19 mouse cellular contexts compared by ENCODE assay signal in the genomic region with DNA sequence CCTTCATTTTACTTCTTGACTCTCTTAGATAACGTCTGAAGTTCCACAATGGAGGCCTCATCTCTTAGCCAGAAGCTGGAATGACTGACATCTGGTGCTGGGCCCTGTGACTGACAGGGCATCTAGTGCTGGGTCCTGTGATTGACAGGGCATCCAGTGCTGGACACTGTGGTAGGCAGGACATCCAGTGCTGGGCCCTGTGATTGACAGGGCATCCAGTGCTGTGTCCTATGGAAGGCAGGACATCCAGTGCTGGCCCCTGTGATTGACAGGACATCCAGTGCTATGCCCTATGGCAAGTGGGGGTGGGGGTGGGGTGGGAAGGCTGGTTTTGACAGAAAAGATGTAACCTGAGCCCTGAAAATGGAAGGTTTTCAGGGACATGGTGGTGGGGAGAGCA. TPM values are rescaled to one million over a fixed set of nuclear protein-coding genes. Genes with fewer than 3 reads are reported as not detected.
DNase-seq lines count a peak whose midpoint lies in the region; ATAC-seq and TF ChIP-seq lines count a peak whose summit lies in the region.
"Had no signal": no experiment of that assay in that cellular context is flagged by ENCODE, and none has a peak within 500 bp of the region (broad histone marks: within the 10 kb centered on the region; RNA-seq: fewer than 3 reads in every experiment).

No protein-coding gene starts in this region.

- TF ChIP-seq CTCF in heart, adult 2 months (IDR thresholded peaks at IDR 0.05), result no peak

- no peak overlapping the region for H3K27ac ChIP-seq in heart, embryonic 11.5 days (ENCODE audit: low read depth, low read length)
- no peak overlapping the region for H3K27ac ChIP-seq in heart, adult 2 months
- peak overlapping the region; percentile 88 for H3K27ac ChIP-seq in lung, embryonic 16.5 days (ENCODE audit: low read length)
- no peak overlapping the region for H3K27ac ChIP-seq in hindbrain, embryonic 15.5 days (replicated peaks)
- H3K27ac ChIP-seq in liver, embryonic 16.5 days (ENCODE audit: low read length), result peak overlapping the region; percentile 3; the same call in 1 of the 2 replicates

- WGBS in heart, embryonic 11.5 days (ENCODE audit: insufficient replicate concordance), result 70% methylated on average over 1 of the region's 1 CpGs
- 93% methylated on average over 1 of the region's 1 CpGs for WGBS in heart, adult 2 months
- WGBS in lung, embryonic 16.5 days, result 67% methylated on average over 1 of the region's 1 CpGs
- WGBS in hindbrain, embryonic 15.5 days, result 69% methylated on average over 1 of the region's 1 CpGs
- 53% methylated on average over 1 of the region's 1 CpGs for WGBS in liver, embryonic 16.5 days (ENCODE audit: insufficient replicate concordance)

- no peak for DNase-seq in heart, adult 2 months
- no peak for DNase-seq in lung, postnatal 10 days
- no peak for DNase-seq in left cerebral cortex, postnatal 25 days (ENCODE audit: low spot score in 2 of 2)
- DNase-seq in layer of hippocampus, postnatal 10 days (ENCODE audit: low spot score in 2 of 2), result no peak
- DNase-seq: adrenal gland, adult 2 months; B cell, adult 2 months; cerebellum, adult 8-10 months; heart, postnatal 14 days; left cerebral cortex, postnatal 4 days; lung, postnatal 4 days; right cerebral cortex, postnatal 14 days; thymus, adult 2 months had no signal

- H3K79me2 ChIP-seq in heart, adult 2 months (replicated peaks; ENCODE audit: control insufficient read depth, insufficient read depth, low read length), result no peaks in the 10 kb centered on the region

- intact Hi-C loops in heart, adult 2 months (cut with DNase I), result no loop called here
- intact Hi-C loops in left cerebral cortex, postnatal 25 days (cut with DNase I), result no loop called here

- H3K36me3 ChIP-seq in heart, embryonic 11.5 days (ENCODE audit: control insufficient read depth, insufficient read depth, low read length), result no peaks in the 10 kb centered on the region
- H3K36me3 ChIP-seq in heart, adult 2 months (ENCODE audit: control insufficient read depth, insufficient read depth, low read length), result peaks cover 2% of the 10 kb centered on the region; the same call in 1 of the 2 replicates
- no peaks in the 10 kb centered on the region for H3K36me3 ChIP-seq in lung, embryonic 16.5 days (ENCODE audit: control insufficient read depth, insufficient read depth, low read length)
- no peaks in the 10 kb centered on the region for H3K36me3 ChIP-seq in hindbrain, embryonic 15.5 days
- H3K36me3 ChIP-seq in liver, embryonic 16.5 days (ENCODE audit: control insufficient read depth, insufficient read depth), result no peaks in the 10 kb centered on the region

- TF ChIP-seq POLR2A in heart, adult 2 months (IDR thresholded peaks at IDR 0.05; ENCODE audit: insufficient read depth, low read depth, low read length), result no peak

- H3K27me3 ChIP-seq in heart, embryonic 11.5 days (ENCODE audit: control insufficient read depth, insufficient read depth, low read length), result no peaks in the 10 kb centered on the region
- H3K27me3 ChIP-seq in heart, adult 2 months (ENCODE audit: control insufficient read depth, insufficient read depth, low read length), result no peaks in the 10 kb centered on the region
- no peaks in the 10 kb centered on the region for H3K27me3 ChIP-seq in lung, embryonic 16.5 days (ENCODE audit: control insufficient read depth, insufficient read depth, low read depth, low read length)
- H3K27me3 ChIP-seq in hindbrain, embryonic 15.5 days, result no peaks in the 10 kb centered on the region
- H3K27me3 ChIP-seq in liver, embryonic 16.5 days (ENCODE audit: control insufficient read depth, insufficient read depth, low read depth, low read length), result no peaks in the 10 kb centered on the region

- TF ChIP-seq EP300 in heart, adult 2 months (IDR thresholded peaks at IDR 0.05; ENCODE audit: insufficient read depth, low read depth, low read length), result no peak

- H3K4me1 ChIP-seq in heart, embryonic 11.5 days (ENCODE audit: control insufficient read depth, insufficient read depth, low read length), result peaks cover 15% of the 10 kb centered on the region
- peaks cover 16% of the 10 kb centered on the region for H3K4me1 ChIP-seq in heart, adult 2 months (ENCODE audit: control insufficient read depth, insufficient read depth, low read length)
- peaks cover 20% of the 10 kb centered on the region for H3K4me1 ChIP-seq in lung, embryonic 16.5 days (replicated peaks; ENCODE audit: control insufficient read depth, insufficient read depth, low read length)
- peaks cover 16% of the 10 kb centered on the region for H3K4me1 ChIP-seq in hindbrain, embryonic 15.5 days (replicated peaks)
- peaks cover 26% of the 10 kb centered on the region for H3K4me1 ChIP-seq in liver, embryonic 16.5 days (ENCODE audit: control insufficient read depth, low read depth, low read length)

- H3K4me2 ChIP-seq in heart, embryonic 11.5 days, result no peak overlapping the region
- H3K4me2 ChIP-seq in lung, embryonic 16.5 days (ENCODE audit: low read depth, low read length), result no peak overlapping the region
- no peak overlapping the region for H3K4me2 ChIP-seq in hindbrain, embryonic 15.5 days
- no peak overlapping the region for H3K4me2 ChIP-seq in liver, embryonic 16.5 days (ENCODE audit: low read depth, low read length)

- H3K4me3 ChIP-seq in heart, embryonic 11.5 days (ENCODE audit: low read depth, low read length), result no peak overlapping the region
- H3K4me3 ChIP-seq in heart, adult 2 months, result no peak overlapping the region
- H3K4me3 ChIP-seq in lung, embryonic 16.5 days (ENCODE audit: low read length), result no peak overlapping the region
- no peak overlapping the region for H3K4me3 ChIP-seq in hindbrain, embryonic 15.5 days
- no peak overlapping the region for H3K4me3 ChIP-seq in liver, embryonic 16.5 days (ENCODE audit: low read depth, low read length)
- H3K4me3 ChIP-seq: erythroblast, embryonic 14.5 days; myocyte had no signal

- no peaks in the 10 kb centered on the region for H3K9me3 ChIP-seq in heart, embryonic 11.5 days (replicated peaks; ENCODE audit: control insufficient read depth, low read length)
- no peaks in the 10 kb centered on the region for H3K9me3 ChIP-seq in lung, embryonic 16.5 days (ENCODE audit: control insufficient read depth, low read length)
- H3K9me3 ChIP-seq in hindbrain, embryonic 15.5 days, result no peaks in the 10 kb centered on the region
- no peaks in the 10 kb centered on the region for H3K9me3 ChIP-seq in liver, embryonic 16.5 days (replicated peaks; ENCODE audit: control insufficient read depth, low read length)

- no peak overlapping the region for H3K9ac ChIP-seq in heart, embryonic 11.5 days (ENCODE audit: low read depth, low read length)
- no peak overlapping the region for H3K9ac ChIP-seq in heart, adult 2 months (ENCODE audit: low read depth, low read length)
- no peak overlapping the region for H3K9ac ChIP-seq in lung, embryonic 16.5 days (ENCODE audit: low read length)
- no peak overlapping the region for H3K9ac ChIP-seq in hindbrain, embryonic 15.5 days
- no peak overlapping the region for H3K9ac ChIP-seq in liver, embryonic 16.5 days (ENCODE audit: low read depth, low read length)

- peak; percentile 43; the same call in 1 of the 2 replicates for ATAC-seq in heart, embryonic 11.5 days (replicated peaks; ENCODE audit: insufficient number of reproducible peaks, low FRiP score, low TSS enrichment)
- ATAC-seq in lung, embryonic 16.5 days (ENCODE audit: low read depth), result no peak
- ATAC-seq in hindbrain, embryonic 15.5 days (ENCODE audit: low FRiP score, low read depth), result peak; percentile 43; the same call in 1 of the 2 replicates
- ATAC-seq in liver, embryonic 16.5 days (ENCODE audit: low read depth), result no peak
- ATAC-seq: intestine, postnatal 0 days had no signal

RNA-seq across cellular contexts. Expression of gene Lmo2, which starts 52.1 kb away (rescaled TPM):
- polyA plus RNA-seq in heart, embryonic 11.5 days (2014; fragmentation: Nextera tagmentation; extraction: Ambion mirVana), result 27.9 TPM in 2 replicates
- 10 to 100 TPM; 19.8 to 25.3 TPM for total RNA-seq in heart, adult 2 months (2021)
- 17.7 and 19.5 TPM in 2 replicates for polyA plus RNA-seq in heart, adult 2 months (2012; rRNA removed)
- 27.1 and 31.6 TPM in 2 replicates for polyA plus RNA-seq in lung, embryonic 16.5 days (2015; fragmentation: Nextera tagmentation; extraction: Ambion mirVana)
- polyA plus RNA-seq in hindbrain, embryonic 15.5 days (2015; fragmentation: Nextera tagmentation; extraction: Ambion mirVana), result 36.0 and 37.9 TPM in 2 replicates
- polyA plus RNA-seq in liver, embryonic 16.5 days (2015; fragmentation: Nextera tagmentation; extraction: Ambion mirVana), result 126 and 128 TPM in 2 replicates
- 10 to 100 TPM; 16.7 to 22.7 TPM for total RNA-seq in left cerebral cortex, postnatal 25 days (2021)
- 10 to 100 TPM; 22.8 to 30.3 TPM for total RNA-seq in layer of hippocampus, postnatal 10 days (2021)

Comparison
In these comparisons a context has a peak if more than half of its experiments do, and no peak if none do; other contexts are left out.
1. ATAC-seq: peak in heart, embryonic 11.5 days (single experiment) and hindbrain, embryonic 15.5 days (single experiment); none in lung, embryonic 16.5 days (single experiment) and liver, embryonic 16.5 days (single experiment).
2. H3K27ac ChIP-seq: peak in lung, embryonic 16.5 days (single experiment) and liver, embryonic 16.5 days (single experiment); none in heart, embryonic 11.5 days (single experiment), heart, adult 2 months (single experiment) and hindbrain, embryonic 15.5 days (single experiment).